Mouse (Mus musculus) embryo, embryonic 11 days (tissue): ENCODE measurements at regions not wholly inside any gene's neighbourhood (a gene's known extent, or its start where the extent isn't known, plus 50 kb on each side); places are given as distances from the start of the nearest gene placed in this dataset.
A peak's percentile ranks its signal among the peaks of the same experiment; 100 is the strongest.

Source experiments
- DNase-seq: peaks from one replicate; pipeline ENCODE4 v3.0.0-alpha.2; 2015

DNA sequence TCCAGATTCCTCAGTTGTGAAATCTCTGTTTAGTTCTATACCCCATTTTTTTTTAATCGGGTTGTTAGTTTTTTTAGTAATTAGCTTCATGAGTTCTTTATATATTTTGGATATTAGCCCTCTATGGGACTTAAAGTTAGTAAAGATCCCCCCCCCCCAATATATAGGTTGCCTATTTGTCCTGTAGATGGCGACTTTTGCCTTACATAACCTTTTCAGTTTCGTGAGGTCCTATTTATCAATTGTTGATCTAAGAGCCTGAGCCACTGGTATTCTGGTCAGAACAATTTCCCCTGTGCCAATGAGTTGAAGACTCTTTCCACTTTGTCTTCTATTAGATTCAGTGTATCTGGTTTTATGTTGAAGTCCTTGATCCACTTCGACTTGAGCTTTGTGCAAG is 80.0 kb upstream of the Hpgds start:
- no peak for DNase-seq

- no peak for DNase-seq
Measured at GRCm38 (mm10) chr6:65262572-65262971, 117.9 kb upstream of the Hpgds start.

GRCm38 (mm10) chr6:65270723-65271122 is 110.2 kb upstream of the C130060K24Rik start:
- DNase-seq: no peak

DNA sequence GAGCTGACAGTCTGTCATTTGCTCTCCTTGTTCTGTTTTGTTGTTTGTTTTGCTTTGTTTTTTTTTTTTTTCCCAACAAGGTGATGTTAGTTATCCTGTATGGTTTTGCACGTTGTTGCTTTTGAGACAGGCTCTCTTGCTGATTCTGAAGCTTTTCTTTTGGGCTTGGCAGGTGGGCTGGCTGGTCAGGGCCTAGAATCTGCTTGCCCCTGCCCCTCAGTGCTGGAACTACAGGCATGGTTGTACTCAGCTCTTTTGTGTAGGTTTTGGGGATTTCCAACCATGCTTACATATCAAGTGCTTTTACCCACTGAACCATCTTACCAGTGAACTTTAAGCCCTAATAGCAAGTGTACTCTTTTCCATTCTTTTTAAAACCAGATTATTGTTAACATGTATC is 70.7 kb upstream of the C130060K24Rik start:
- DNase-seq: peak; percentile 38

DNA sequence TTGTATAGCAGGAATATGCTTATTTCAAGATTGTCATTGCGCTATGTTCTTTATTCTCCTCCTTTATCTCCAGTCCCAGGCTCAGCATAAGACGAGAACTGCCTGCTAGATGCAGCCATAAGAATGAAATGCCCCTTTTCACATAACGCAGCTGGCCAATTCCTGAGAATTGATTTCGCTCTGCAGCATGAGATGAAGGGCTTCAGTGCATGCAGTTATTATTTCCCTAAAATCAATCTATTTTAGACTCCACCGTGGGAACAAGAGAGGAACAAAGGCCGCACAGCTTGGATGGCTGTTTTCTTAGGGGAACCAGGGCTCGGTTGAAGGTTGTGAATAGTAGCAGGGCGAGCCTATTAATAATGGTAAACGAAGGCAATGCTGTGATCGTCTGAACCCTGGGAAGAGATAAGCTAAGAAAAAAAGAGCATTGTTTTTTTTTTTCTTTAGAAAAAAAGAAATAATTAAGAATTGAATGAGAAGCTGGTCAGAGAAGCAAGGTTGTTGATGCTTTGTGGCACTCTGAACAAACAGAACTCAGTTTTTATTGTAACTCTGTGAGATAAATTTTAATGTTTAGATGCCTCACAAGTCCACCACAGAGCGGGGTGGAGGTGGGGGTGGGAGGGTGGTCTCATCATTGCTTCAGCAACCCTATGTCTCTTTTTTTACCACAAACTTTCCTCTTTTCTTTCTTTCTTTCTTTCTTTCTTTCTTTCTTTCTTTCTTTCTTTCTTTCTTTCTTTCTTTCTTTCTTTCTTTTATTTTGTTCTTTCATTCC is 69.9 kb upstream of the C130060K24Rik start:
- DNase-seq: peak; percentile 57

DNA sequence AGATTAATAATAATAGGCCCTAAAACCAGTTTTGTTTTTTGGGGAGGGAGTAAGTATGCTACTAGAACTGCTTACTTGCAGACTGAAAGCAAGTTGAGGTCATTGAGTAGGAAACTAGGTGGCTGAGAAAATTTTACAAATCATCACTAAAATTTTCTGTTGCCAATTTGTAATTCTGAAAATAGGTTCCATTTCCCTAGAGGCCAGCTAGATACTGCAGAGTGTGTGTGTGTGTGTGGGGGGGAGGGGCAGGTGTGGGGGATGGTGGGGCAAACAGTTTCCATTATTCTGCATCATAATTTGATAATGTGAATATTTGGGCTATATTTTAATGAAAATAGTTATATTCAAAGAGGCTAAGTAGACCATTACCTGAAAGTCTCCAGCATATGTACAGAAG is 69.1 kb upstream of the C130060K24Rik start:
- DNase-seq: no peak
